Mouse (Mus musculus) liver, embryonic 16.5 days (tissue): Measurements from ENCODE around the gene Eef1e1. TPM values are rescaled to one million over a fixed set of nuclear protein-coding genes. Genes with fewer than 3 reads are reported as not detected.
"Not testable (repeated sequence)": the region's sequence is repeated elsewhere in the genome, so short reads cannot be mapped to it uniquely, and the experiment has no call there.

ENCODE experiments used
- ATAC-seq: fragments of 200-750 bp; cut with Nextera tagmentation; 2 replicates; pipeline ENCODE4 v1.8.0; 2017; ENCODE audit warnings: low read depth, mild to moderate bottlenecking, moderate number of reproducible peaks, moderate library complexity
- H3K27ac ChIP-seq: fragments of 300-500 bp; sonication (generic); 2 replicates; pipeline ENCODE4 v1.5.1; 2014; ENCODE audit warnings: mild to moderate bottlenecking, low read length
- H3K27me3 ChIP-seq: fragments of 300-500 bp; sonication (generic); 2 replicates; pipeline ENCODE4 v1.6.1; 2014; ENCODE audit warnings: low read depth, low read length, mixed read lengths; ENCODE audit not compliant: control insufficient read depth, insufficient read depth
- H3K36me3 ChIP-seq: fragments of 300-500 bp; sonication (generic); 2 replicates; pipeline ENCODE4 v1.6.1; 2014; ENCODE audit warnings: mild to moderate bottlenecking; ENCODE audit not compliant: control insufficient read depth, insufficient read depth
- H3K4me1 ChIP-seq: fragments of 300-500 bp; sonication (generic); 2 replicates; pipeline ENCODE4 v1.6.1; 2014; ENCODE audit warnings: low read depth, low read length, mixed read lengths; ENCODE audit not compliant: control insufficient read depth
- H3K4me2 ChIP-seq: fragments of 300-500 bp; sonication (generic); 2 replicates; pipeline ENCODE4 v1.6.1; 2014; ENCODE audit warnings: low read depth, low read length, mixed read lengths
- H3K4me3 ChIP-seq: fragments of 300-500 bp; sonication (generic); 2 replicates; pipeline ENCODE4 v1.5.1; 2014; ENCODE audit warnings: low read depth, mild to moderate bottlenecking, low read length
- H3K9ac ChIP-seq: fragments of 300-500 bp; sonication (generic); 2 replicates; pipeline ENCODE4 v1.6.1; 2014; ENCODE audit warnings: low read depth, low read length
- H3K9me3 ChIP-seq: fragments of 300-500 bp; sonication (generic); replicated peaks from 2 replicates; pipeline ENCODE4 v1.6.1; 2016; ENCODE audit warnings: low read length; ENCODE audit not compliant: control insufficient read depth
- WGBS: fragments of 180-500 bp; shearing (Covaris S2); extraction: QIAGEN DNeasy Blood & Tissue Kit; methylation state at CpG from one replicate; pipeline ENCODE4 v1.1.7; 2014; ENCODE audit not compliant: insufficient replicate concordance; 5-methylcytosine and 5-hydroxymethylcytosine counted together
- polyA plus RNA-seq: library from polyadenylated mRNA; unstranded; fragments of >200 nt; fragmentation: Nextera tagmentation; extraction: Ambion mirVana; gene quantifications from 2 replicates; pipeline ENCODE4 v1.2.1, GENCODE M21; 2015

Gene Eef1e1
- polyA plus RNA-seq, 1 experiment from 2014 or later: 31.4 TPM

- Histone ChIP-seq H3K4me3 (peak overlapping the region; percentile 83), H3K4me2 (peak overlapping the region; percentile 86), H3K9ac (peak overlapping the region; percentile 87), H3K27me3 (no peaks in the 10 kb centered on the region), H3K9me3 (no peaks in the 10 kb centered on the region), H3K36me3 (peaks cover 6% of the 10 kb centered on the region; the same call in 1 of the 2 replicates), H3K4me1 (peaks cover 28% of the 10 kb centered on the region), H3K27ac (peak overlapping the region; percentile 97)
- no peak for ATAC-seq
- WGBS: 63% methylated on average over 6 of the region's 6 CpGs
These were observed 25.4 kb downstream of the Eef1e1 start for GRCm38 (mm10) chr13:38633287-38634000.

- H3K27me3 ChIP-seq: no peaks in the 10 kb centered on the region
- H3K9ac ChIP-seq: peak overlapping the region; percentile 50
- peaks cover 6% of the 10 kb centered on the region; the same call in 1 of the 2 replicates for H3K36me3 ChIP-seq
- H3K9me3 ChIP-seq: no peaks in the 10 kb centered on the region
- peak overlapping the region; percentile 49 for H3K4me2 ChIP-seq
- peak overlapping the region; percentile 88 for H3K27ac ChIP-seq
- ATAC-seq: peak; percentile 57
- peaks cover 28% of the 10 kb centered on the region for H3K4me1 ChIP-seq
- H3K4me3 ChIP-seq: no peak overlapping the region; the same call in 1 of the 2 replicates
- WGBS: 23% methylated on average over 6 of the region's 6 CpGs
These were observed 26.3 kb downstream of the Eef1e1 start for GRCm38 (mm10) chr13:38632556-38632955.

- 47% methylated on average over 6 of the region's 6 CpGs for WGBS
- no peaks in the 10 kb centered on the region for H3K27me3 ChIP-seq
- peaks cover 6% of the 10 kb centered on the region; the same call in 1 of the 2 replicates for H3K36me3 ChIP-seq
These were observed 32.7 kb downstream of the Eef1e1 start for GRCm38 (mm10) chr13:38626229-38626525.

GRCm38 (mm10) chr13:38625492-38626228, 33.2 kb downstream of the Eef1e1 start:
- peaks cover 6% of the 10 kb centered on the region; the same call in 1 of the 2 replicates for H3K36me3 ChIP-seq
- H3K9me3 ChIP-seq: no peaks in the 10 kb centered on the region
- 25% methylated on average over 5 of the region's 5 CpGs for WGBS
- no peak overlapping the region for H3K27ac ChIP-seq
- H3K4me2 ChIP-seq: no peak overlapping the region
- H3K4me3 ChIP-seq: no peak overlapping the region
- H3K27me3 ChIP-seq: no peaks in the 10 kb centered on the region
- H3K9ac ChIP-seq: no peak overlapping the region
- no peak for ATAC-seq
- peaks cover 2% of the 10 kb centered on the region; the same call in 1 of the 2 replicates for H3K4me1 ChIP-seq

More at GRCm38 (mm10) chr13:38626229-38626525, 32.7 kb downstream of the Eef1e1 start:
- peaks cover 2% of the 10 kb centered on the region; the same call in 1 of the 2 replicates for H3K4me1 ChIP-seq
- no peaks in the 10 kb centered on the region for H3K9me3 ChIP-seq
- H3K9ac ChIP-seq: no peak overlapping the region
- no peak overlapping the region for H3K27ac ChIP-seq
- no peak overlapping the region for H3K4me2 ChIP-seq
- H3K4me3 ChIP-seq: no peak overlapping the region
- no peak for ATAC-seq

- 79% methylated on average over 8 of the region's 8 CpGs for WGBS
- no peak for ATAC-seq
These were observed 34.5 kb downstream of the Eef1e1 start for GRCm38 (mm10) chr13:38624292-38624902.

GRCm38 (mm10) chr13:38623296-38623695, 35.6 kb downstream of the Eef1e1 start:
- Histone ChIP-seq H3K4me3 (no peak overlapping the region), H3K27me3 (no peaks in the 10 kb centered on the region), H3K36me3 (0 out of 2 replicates have a peak, but pooled peaks cover 3% of the 10 kb centered on the region), H3K9me3 (no peaks in the 10 kb centered on the region), H3K4me2 (no peak overlapping the region), H3K27ac (no peak overlapping the region), H3K9ac (no peak overlapping the region), H3K4me1 (peaks cover 2% of the 10 kb centered on the region; the same call in 1 of the 2 replicates)
- WGBS: 70% methylated on average over 5 of the region's 5 CpGs
- peak; percentile 71 for ATAC-seq

More at GRCm38 (mm10) chr13:38624292-38624902, 34.5 kb downstream of the Eef1e1 start:
- H3K4me2 ChIP-seq: no peak overlapping the region
- H3K9ac ChIP-seq: no peak overlapping the region
- H3K27ac ChIP-seq: no peak overlapping the region
- H3K4me1 ChIP-seq: peaks cover 2% of the 10 kb centered on the region; the same call in 1 of the 2 replicates
- H3K27me3 ChIP-seq: no peaks in the 10 kb centered on the region
- H3K36me3 ChIP-seq: no peaks in the 10 kb centered on the region
- H3K4me3 ChIP-seq: no peak overlapping the region
- H3K9me3 ChIP-seq: no peaks in the 10 kb centered on the region

GRCm38 (mm10) chr13:38618001-38618630, 40.7 kb downstream of the Eef1e1 start:
- H3K4me2 ChIP-seq, ATAC-seq, H3K27ac ChIP-seq, H3K4me3 ChIP-seq, H3K9ac ChIP-seq, H3K36me3 ChIP-seq, H3K27me3 ChIP-seq, H3K9me3 ChIP-seq: not testable (repeated sequence)
- 70% methylated on average over 4 of the region's 4 CpGs for whole genome bisulfite sequencing
- H3K4me1 ChIP-seq: peaks cover 30% of the 10 kb centered on the region

GRCm38 (mm10) chr13:38616887-38617286, 42.0 kb downstream of the Eef1e1 start:
- 0 out of 2 replicates have a peak overlapping the region, but pooled peaks have one; percentile 11 for H3K27ac ChIP-seq
- no peaks in the 10 kb centered on the region for H3K9me3 ChIP-seq
- H3K27me3 ChIP-seq: no peaks in the 10 kb centered on the region
- H3K9ac ChIP-seq: no peak overlapping the region
- H3K4me2 ChIP-seq: no peak overlapping the region
- peaks cover 10% of the 10 kb centered on the region for H3K36me3 ChIP-seq
- no peak for ATAC-seq
- H3K4me1 ChIP-seq: peaks cover 30% of the 10 kb centered on the region
- 55% methylated on average over 4 of the region's 4 CpGs for WGBS
- no peak overlapping the region for H3K4me3 ChIP-seq
